Mouse (Mus musculus): Measurements from ENCODE around the gene BC028528. TPM values are rescaled to one million over a fixed set of nuclear protein-coding genes. Genes with fewer than 3 reads are reported as not detected.
"Not testable (repeated sequence)": the region's sequence is repeated elsewhere in the genome, so short reads cannot be mapped to it uniquely, and the experiment has no call there.

BC028528 gene
- total RNA-seq (2021): 1 to 10 TPM; 4.2 to 6.5 TPM

GRCm38 (mm10) chr3:95891211-95892065 lies at the start of gene BC028528:
BC028528 (minus strand) TSS chr3:95892005.
- DNase-seq (ENCODE audit: extremely low spot score in 1 of 2, low spot score in 1 of 2): no peak

GRCm38 (mm10) chr3:95938835-95939234 lies 47.0 kb upstream of the BC028528 start:
- peak in 1 of 2 experiments; percentile 6 for DNase-seq (ENCODE audit: extremely low spot score in 1 of 2, low spot score in 1 of 2)

GRCm38 (mm10) chr3:95938217-95938616 lies 46.4 kb upstream of the BC028528 start:
- DNase-seq (ENCODE audit: extremely low spot score in 1 of 2, low spot score in 1 of 2): no peak

GRCm38 (mm10) chr3:95934448-95934847 lies 42.6 kb upstream of the BC028528 start:
- no peak for DNase-seq (ENCODE audit: extremely low spot score in 1 of 2, low spot score in 1 of 2)

GRCm38 (mm10) chr3:95933111-95933750 lies 41.4 kb upstream of the BC028528 start:
- no peak for DNase-seq (ENCODE audit: extremely low spot score in 1 of 2, low spot score in 1 of 2)

GRCm38 (mm10) chr3:95932566-95932965 lies 40.8 kb upstream of the BC028528 start:
- DNase-seq (ENCODE audit: extremely low spot score in 1 of 2, low spot score in 1 of 2): no peak

- no peak for DNase-seq (ENCODE audit: extremely low spot score in 1 of 2, low spot score in 1 of 2)
Measured at GRCm38 (mm10) chr3:95932157-95932556, 40.4 kb upstream of the BC028528 start.

- DNase-seq (ENCODE audit: extremely low spot score in 1 of 2, low spot score in 1 of 2): no peak
Measured at GRCm38 (mm10) chr3:95931471-95931870, 39.7 kb upstream of the BC028528 start.

GRCm38 (mm10) chr3:95930471-95930789 lies 38.6 kb upstream of the BC028528 start:
- DNase-seq (ENCODE audit: extremely low spot score in 1 of 2, low spot score in 1 of 2): no peak

GRCm38 (mm10) chr3:95929581-95930470 lies 38.0 kb upstream of the BC028528 start:
- DNase-seq (ENCODE audit: extremely low spot score in 1 of 2, low spot score in 1 of 2): peak; percentile 19 to 27

GRCm38 (mm10) chr3:95928658-95929503 lies 37.1 kb upstream of the BC028528 start, which contains the start of gene Anp32e:
Anp32e (plus strand) TSS chr3:95929246.
- DNase-seq (ENCODE audit: extremely low spot score in 1 of 2, low spot score in 1 of 2): peak; percentile 90 to 91

- no peak for DNase-seq (ENCODE audit: extremely low spot score in 1 of 2, low spot score in 1 of 2)
Measured at GRCm38 (mm10) chr3:95928261-95928657, 36.5 kb upstream of the BC028528 start.

- no peak for DNase-seq (ENCODE audit: extremely low spot score in 1 of 2, low spot score in 1 of 2)
Measured at GRCm38 (mm10) chr3:95925087-95925486, 33.3 kb upstream of the BC028528 start.

- DNase-seq (ENCODE audit: extremely low spot score in 1 of 2, low spot score in 1 of 2): no peak
Measured at GRCm38 (mm10) chr3:95924185-95924584, 32.4 kb upstream of the BC028528 start.

GRCm38 (mm10) chr3:95923429-95923828 lies 31.6 kb upstream of the BC028528 start:
- not testable (repeated sequence) for DNase-seq (ENCODE audit: extremely low spot score in 1 of 2, low spot score in 1 of 2)

GRCm38 (mm10) chr3:95920532-95920931 lies 28.7 kb upstream of the BC028528 start:
- DNase-seq (ENCODE audit: extremely low spot score in 1 of 2, low spot score in 1 of 2): not testable (repeated sequence)

GRCm38 (mm10) chr3:95916760-95917159 lies 25.0 kb upstream of the BC028528 start:
- DNase-seq (ENCODE audit: extremely low spot score in 1 of 2, low spot score in 1 of 2): no peak

GRCm38 (mm10) chr3:95914706-95915105 lies 22.9 kb upstream of the BC028528 start:
- no peak for DNase-seq (ENCODE audit: extremely low spot score in 1 of 2, low spot score in 1 of 2)

GRCm38 (mm10) chr3:95907613-95908012 lies 15.8 kb upstream of the BC028528 start:
- no peak for DNase-seq (ENCODE audit: extremely low spot score in 1 of 2, low spot score in 1 of 2)

- peak in 1 of 2 experiments; percentile 55 for DNase-seq (ENCODE audit: extremely low spot score in 1 of 2, low spot score in 1 of 2)
Measured at GRCm38 (mm10) chr3:95906860-95907259, 15.1 kb upstream of the BC028528 start.

All from layer of hippocampus, postnatal 25 days (tissue).